Mouse (Mus musculus) monocyte, adult 5-6 weeks (primary cell): Measurements from ENCODE around the gene Abtb2. TPM values are rescaled to one million over a fixed set of nuclear protein-coding genes. Genes with fewer than 3 reads are reported as not detected.

Experiments
- ATAC-seq: fragments of 153-309, 156-312 bp; replicated peaks from 2 replicates; pipeline ENCODE4 v1.8.0; 2017; ENCODE audit warnings: mild to moderate bottlenecking; ENCODE audit not compliant: low TSS enrichment, insufficient number of reproducible peaks, severe bottlenecking, poor library complexity, low FRiP score
- total RNA-seq: library from RNA; stranded (forward); fragments of 200-1000, 200-491, 200-594 nt; gene quantifications from 3 replicates; pipeline ENCODE4 v1.2.3, GENCODE M21; 2017

Gene Abtb2
- total RNA-seq, 1 experiment from 2014 or later, result 6.0 TPM

- no peak for ATAC-seq
Measured at GRCm38 (mm10) chr2:103749091-103749490, 183.0 kb downstream of the Abtb2 start.

- ATAC-seq, result no peak
Measured at GRCm38 (mm10) chr2:103751771-103752170, 185.7 kb downstream of the Abtb2 start.

GRCm38 (mm10) chr2:103754614-103755013 lies 188.5 kb downstream of the Abtb2 start:
- ATAC-seq, result no peak

GRCm38 (mm10) chr2:103755458-103756085 lies 189.5 kb downstream of the Abtb2 start:
- no peak for ATAC-seq

- 0 out of 2 replicates have a peak, but pooled peaks have one; percentile 2 for ATAC-seq
Measured at GRCm38 (mm10) chr2:103760421-103760820, 194.3 kb downstream of the Abtb2 start.

- ATAC-seq, result peak; percentile 97
Measured at GRCm38 (mm10) chr2:103760906-103761716, 195.0 kb downstream of the Abtb2 start, which contains the start of gene Nat10. Gene Nat10 (minus strand): TSS chr2:103761270.

GRCm38 (mm10) chr2:103761993-103762392 lies 195.9 kb downstream of the Abtb2 start:
- ATAC-seq, result no peak

- no peak for ATAC-seq
Measured at GRCm38 (mm10) chr2:103762492-103762891, 196.4 kb downstream of the Abtb2 start.

Other genes starting within 250 kb of the Abtb2 start
- not detected in 3 replicates for gene Elf5, start 154.6 kb upstream of the Abtb2 start, total RNA-seq
- gene Cat, start 81.2 kb upstream of the Abtb2 start, total RNA-seq, result 79.1 to 135 TPM (median 82.4 TPM) in 3 replicates
- gene Nat10, start 195.0 kb downstream of the Abtb2 start, total RNA-seq, result 25.1 to 46.8 TPM (median 32.7 TPM) in 3 replicates
- gene Caprin1, start 231.3 kb downstream of the Abtb2 start, total RNA-seq, result 252 to 314 TPM (median 306 TPM) in 3 replicates